Mouse (Mus musculus) C2C12 (cell line): ENCODE measurements around the gene Ppef2.

Source experiments
- CEBPB ChIP-seq: IDR thresholded peaks from one replicate; pipeline ENCODE4 v1.6.1; 2011; ENCODE audit warnings: low read depth, mild to moderate bottlenecking, control low read depth, moderate library complexity
- CTCF ChIP-seq: IDR thresholded peaks from one replicate; pipeline ENCODE4 v1.5.1; 2011; ENCODE audit not compliant: control insufficient read depth, insufficient read depth, insufficient read length
- MAX ChIP-seq: IDR thresholded peaks from one replicate; pipeline ENCODE4 v1.6.1; 2011; ENCODE audit warnings: mild to moderate bottlenecking, control low read depth
- MYOD1 ChIP-seq: IDR thresholded peaks from one replicate; pipeline ENCODE4 v1.6.1; 2011; ENCODE audit warnings: low read depth; ENCODE audit not compliant: control insufficient read depth, insufficient read length
- MYOG ChIP-seq: IDR thresholded peaks from one replicate; pipeline ENCODE4 v1.6.1; 2011; ENCODE audit not compliant: control insufficient read depth, insufficient read length; ENCODE audit errors: extremely low read depth
- USF1 ChIP-seq: IDR thresholded peaks from one replicate; pipeline ENCODE4 v1.6.1; 2011; ENCODE audit warnings: low read depth, mild to moderate bottlenecking, control low read depth, moderate library complexity

- TF ChIP-seq CTCF (no peak), MAX (no peak), USF1 (no peak), MYOG (no peak), CEBPB (no peak), MYOD1 (no peak)
Measured at GRCm38 (mm10) chr5:92215308-92215707, 40.8 kb downstream of the Ppef2 start, which contains the start of gene U90926.
